8 mouse cellular contexts compared by ENCODE assay signal in the genomic region with DNA sequence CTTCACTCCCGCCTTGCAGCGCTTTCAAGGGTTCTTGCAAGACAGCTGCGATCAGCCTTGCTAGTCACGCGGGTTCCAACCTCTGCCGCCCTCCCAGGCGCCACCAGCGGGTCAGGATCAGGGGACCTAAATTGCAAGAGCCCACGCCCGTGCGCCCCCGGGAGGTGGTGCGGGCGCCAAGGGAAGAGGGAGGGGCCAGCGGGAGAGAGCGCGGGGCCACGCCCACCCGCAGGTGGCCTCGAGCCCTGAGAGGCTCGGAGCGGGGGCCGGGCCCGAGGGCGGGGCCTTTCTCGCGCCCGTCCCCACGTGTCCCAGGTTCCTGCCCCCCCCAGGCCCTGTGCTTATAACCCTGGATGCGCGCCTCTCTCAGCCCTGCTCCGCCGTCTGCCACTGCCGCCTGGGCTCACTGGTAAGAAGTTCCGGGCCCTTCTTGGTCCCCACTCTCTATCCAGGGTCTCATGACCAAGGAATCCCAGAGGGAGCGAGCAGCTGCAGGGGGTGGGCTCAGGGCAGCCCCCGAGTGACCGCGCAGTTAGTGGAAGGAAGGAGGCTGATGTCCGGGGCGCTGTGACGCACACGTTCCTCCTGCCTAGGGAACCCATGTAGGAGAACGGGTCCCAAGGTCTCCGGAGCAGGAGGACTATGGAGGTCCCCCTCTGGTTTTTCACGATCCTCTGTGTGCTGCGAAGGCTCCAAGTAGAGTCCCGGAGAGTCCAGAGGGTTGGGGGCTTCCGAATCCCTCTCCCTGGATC. TPM values are rescaled to one million over a fixed set of nuclear protein-coding genes. Genes with fewer than 3 reads are reported as not detected.
DNase-seq lines count a peak whose midpoint lies in the region; ATAC-seq and TF ChIP-seq lines count a peak whose summit lies in the region.

TSS of gene Ass1 (plus strand) at position 277 of the 752 bp plus-strand sequence.

- H3K9ac ChIP-seq in hindbrain, embryonic 15.5 days: peak within 1 kb of the TSS; percentile 57

- peak; percentile 91 for DNase-seq in T-cell, adult 2 months (ENCODE audit: low spot score)
- DNase-seq in cerebellum, postnatal 10 days: peak; percentile 58 to 66
- DNase-seq in gastrocnemius, adult 18-20 months (ENCODE audit: low spot score): peak; percentile 73
- peak; percentile 48 to 77 for DNase-seq in left cerebral cortex, adult 2 months (ENCODE audit: extremely low spot score in 1 of 2, low spot score in 2 of 2)
- DNase-seq in lung, postnatal 4 days: peak; percentile 86 to 90
- peak; percentile 68 to 70 for DNase-seq in right cerebral cortex, postnatal 10 days (ENCODE audit: low spot score in 2 of 2)
- peak; percentile 36 for DNase-seq in urinary bladder, postnatal 10 days (ENCODE audit: low spot score)

- no peaks in the 10 kb centered on the region for H3K9me3 ChIP-seq in hindbrain, embryonic 15.5 days

- H3K36me3 ChIP-seq in hindbrain, embryonic 15.5 days: no peaks in the 10 kb centered on the region

- peak within 1 kb of the TSS; percentile 48 for H3K4me3 ChIP-seq in hindbrain, embryonic 15.5 days
- H3K4me3 ChIP-seq in left cerebral cortex, adult 2 months: peak within 1 kb of the TSS; percentile 44

- ATAC-seq in hindbrain, embryonic 15.5 days (ENCODE audit: low FRiP score, low read depth): peak; percentile 59; the same call in 1 of the 2 replicates

- peaks cover 19% of the 10 kb centered on the region for H3K4me1 ChIP-seq in hindbrain, embryonic 15.5 days (replicated peaks)

- peak; percentile 17 for TF ChIP-seq CTCF in left cerebral cortex, adult 2 months (IDR thresholded peaks at IDR 0.05)

- intact Hi-C loops in left cerebral cortex, adult 2 months (cut with DNase I): no loop called here

- no peak within 1 kb of the TSS for H3K27ac ChIP-seq in hindbrain, embryonic 15.5 days (replicated peaks)
- H3K27ac ChIP-seq in left cerebral cortex, adult 2 months: peak within 1 kb of the TSS; percentile 57; the same call in 1 of the 2 replicates

- WGBS in hindbrain, embryonic 15.5 days: under 1% methylated on average over 42 of the region's 49 CpGs

- peaks cover 45% of the 10 kb centered on the region for H3K27me3 ChIP-seq in hindbrain, embryonic 15.5 days

- H3K4me2 ChIP-seq in hindbrain, embryonic 15.5 days: peak within 1 kb of the TSS; percentile 98

RNA-seq across cellular contexts. Expression of gene Ass1, which starts in this region (rescaled TPM):
- total RNA-seq in gastrocnemius, adult 18-20 months (2021): 1 to 10 TPM; 2.4 to 5.9 TPM
- polyA plus RNA-seq in hindbrain, embryonic 15.5 days (2015; fragmentation: Nextera tagmentation; extraction: Ambion mirVana): 9.8 and 10.3 TPM in 2 replicates
- total RNA-seq in left cerebral cortex, adult 2 months (2021): 10 to 100 TPM; 27.7 to 27.8 TPM

Comparison
In these comparisons a context has a peak if more than half of its experiments do, and no peak if none do; other contexts are left out.
1. RNA of gene Ass1 (total RNA-seq): 27.7 to 27.8 TPM in left cerebral cortex, adult 2 months; 2.4 to 5.9 TPM in gastrocnemius, adult 18-20 months; every median in the first group is over 4 times any median in the second.
2. DNase-seq: peak in every context shown above with its lines; median percentile 91 in T-cell, adult 2 months; 88 in lung, postnatal 4 days; 73 in gastrocnemius, adult 18-20 months; 69 in right cerebral cortex, postnatal 10 days; 62 in left cerebral cortex, adult 2 months; 62 in cerebellum, postnatal 10 days; 36 in urinary bladder, postnatal 10 days.